Mouse (Mus musculus) adipose tissue, adult 10 weeks (tissue): ENCODE data around the gene Fgd2. TPM values are rescaled to one million over a fixed set of nuclear protein-coding genes. Genes with fewer than 3 reads are reported as not detected.

Experiments
- polyA plus RNA-seq: library from polyadenylated mRNA; stranded (reverse); fragments of 350-450 nt; fragmentation: Illumina TruSeq; extraction: RNeasy Lipid Tissue Mini Kit (QIAGEN cat#74804); gene quantifications from one replicate; pipeline ENCODE4 v1.2.3, GENCODE M21; 2014; ENCODE audit warnings: low read depth, low replicate concordance

Fgd2 gene
- 16.1 TPM for polyA plus RNA-seq

GRCm38 (mm10) chr17:29360761-29361221 is at the start of gene Fgd2:
TSS of gene Fgd2 (plus strand) at chr17:29360914.

GRCm38 (mm10) chr17:29317380-29317779 is 43.3 kb upstream of the Fgd2 start, which contains the start of gene Pi16:
TSS of gene Pi16 (plus strand) at chr17:29317680.

GRCm38 (mm10) chr17:29347645-29348256 is 13.0 kb upstream of the Fgd2 start, which contains the start of gene Mtch1:
TSS of gene Mtch1 (minus strand) at chr17:29347934.

Other genes starting within 250 kb of the Fgd2 start
- gene Rab44, start 246.8 kb upstream of the Fgd2 start, polyA plus RNA-seq = 10.0 TPM
- gene Cpne5, start 122.7 kb upstream of the Fgd2 start, polyA plus RNA-seq = 35.5 TPM
- 38.4 TPM for gene Ppil1, start 96.7 kb upstream of the Fgd2 start, polyA plus RNA-seq
- gene BC004004, start 92.1 kb upstream of the Fgd2 start, polyA plus RNA-seq = 140 TPM
- 35.5 TPM for gene Pi16, start 43.2 kb upstream of the Fgd2 start, polyA plus RNA-seq
- 408 TPM for gene Mtch1, start 13.0 kb upstream of the Fgd2 start, polyA plus RNA-seq
- gene Pim1, start 129.8 kb downstream of the Fgd2 start, polyA plus RNA-seq = 13.0 TPM
- gene Gm17657, start 188.7 kb downstream of the Fgd2 start, polyA plus RNA-seq = not detected
- 13.8 TPM for gene Tbc1d22b, start 188.9 kb downstream of the Fgd2 start, polyA plus RNA-seq
- gene Tmem217, start 191.5 kb downstream of the Fgd2 start, polyA plus RNA-seq = 1.1 TPM